Mouse (Mus musculus): ENCODE data around the gene Flii. TPM values are rescaled to one million over a fixed set of nuclear protein-coding genes. Genes with fewer than 3 reads are reported as not detected.

The Flii gene
- total RNA-seq (2012; rRNA removed) (99.3 and 112 TPM in 2 replicates), total RNA-seq (2014; rRNA removed) (43.9 and 49.5 TPM in 2 replicates), polyA plus RNA-seq (2012; ENCODE audit: insufficient read length, low read depth) (71.4 and 88.6 TPM in 2 replicates)

- TF ChIP-seq SIN3A (IDR thresholded peaks at IDR 0.05; ENCODE audit: low read length) (peak; percentile 65), TCF12 (IDR thresholded peaks at IDR 0.05; ENCODE audit: low read depth, low read length) (peak; percentile 62; the same call in 1 of the 2 replicates), ZMIZ1 (IDR thresholded peaks at IDR 0.05; ENCODE audit: low read depth, low read length) (no peak), POLR2A (IDR thresholded peaks at IDR 0.05; ENCODE audit: low read depth, low read length) (peak; percentile 86), TBP (conservative IDR thresholded peaks at IDR 0.05; ENCODE audit: low read depth, low read length) (no peak), ELF1 (IDR thresholded peaks at IDR 0.05; ENCODE audit: low read depth, low read length) (peak; percentile 87), MXI1 (IDR thresholded peaks at IDR 0.05; ENCODE audit: low read depth, low read length) (peak; percentile 77), ZC3H11A (IDR thresholded peaks at IDR 0.05; ENCODE audit: low read depth, low read length) (no peak), IRF4 (IDR thresholded peaks at IDR 0.05; ENCODE audit: low read depth, low read length) (no peak), ZNF384 (IDR thresholded peaks at IDR 0.05; ENCODE audit: low read depth, low read length) (no peak), ZKSCAN1 (IDR thresholded peaks at IDR 0.05; ENCODE audit: borderline replicate concordance, low read depth, low read length) (no peak), MAZ (IDR thresholded peaks at IDR 0.05; ENCODE audit: low read depth, low read length) (peak; percentile 62), JUN (IDR thresholded peaks at IDR 0.05; ENCODE audit: insufficient read depth, low read depth, low read length) (no peak), MAX (IDR thresholded peaks at IDR 0.05; ENCODE audit: low read length) (no peak), E2F4 (IDR thresholded peaks at IDR 0.05; ENCODE audit: insufficient replicate concordance, low read depth, low read length) (no peak), EP300 (IDR thresholded peaks at IDR 0.05; ENCODE audit: low read length) (no peak), CTCF (conservative IDR thresholded peaks at IDR 0.05 in 1 of 2, IDR thresholded peaks at IDR 0.05 in 1 of 2; ENCODE audit: low read depth in 2 of 2, low read length in 2 of 2) (peak in 1 of 2 experiments; percentile 76; a peak in 2 of 4 replicates), UBTF (IDR thresholded peaks at IDR 0.05; ENCODE audit: low read depth, low read length) (peak; percentile 83; the same call in 1 of the 2 replicates), USF1 (IDR thresholded peaks at IDR 0.05; ENCODE audit: low read depth, low read length) (no peak), HCFC1 (IDR thresholded peaks at IDR 0.05; ENCODE audit: low read depth, low read length) (peak; percentile 18; the same call in 1 of the 2 replicates), USF2 (conservative IDR thresholded peaks at IDR 0.05; ENCODE audit: low read depth, low read length) (no peak), RCOR1 (conservative IDR thresholded peaks at IDR 0.05; ENCODE audit: low read depth, low read length) (no peak), SMC3 (IDR thresholded peaks at IDR 0.05; ENCODE audit: low read depth, low read length) (peak; percentile 40), RAD21 (IDR thresholded peaks at IDR 0.05; ENCODE audit: low read depth, low read length) (no peak; the same call in 1 of the 2 replicates), CHD1 (IDR thresholded peaks at IDR 0.05; ENCODE audit: low read depth, low read length) (no peak), GABPA (IDR thresholded peaks at IDR 0.05; ENCODE audit: insufficient replicate concordance, low read depth, low read length) (no peak), NRF1 (IDR thresholded peaks at IDR 0.05; ENCODE audit: low read depth, low read length) (peak; percentile 55), MYC (IDR thresholded peaks at IDR 0.05; ENCODE audit: low read depth, low read length) (peak; percentile 34; the same call in 1 of the 2 replicates), MAFK (IDR thresholded peaks at IDR 0.05; ENCODE audit: insufficient replicate concordance, low read length) (no peak), MEF2A (IDR thresholded peaks at IDR 0.05; ENCODE audit: borderline replicate concordance, low read depth, low read length) (0 out of 2 replicates have a peak, but pooled peaks have one; percentile 21), POLR2AphosphoS2 (IDR thresholded peaks at IDR 0.05; ENCODE audit: low read depth, low read length) (no peak), KAT2A (IDR thresholded peaks at IDR 0.05; ENCODE audit: insufficient replicate concordance, low read length) (no peak), BHLHE40 (IDR thresholded peaks at IDR 0.05; ENCODE audit: low read depth, low read length) (no peak), NELFE (IDR thresholded peaks at IDR 0.05; ENCODE audit: low read depth, low read length) (peak; percentile 72; the same call in 1 of the 2 replicates), PAX5 (IDR thresholded peaks at IDR 0.05; ENCODE audit: low read length) (no peak), CHD2 (IDR thresholded peaks at IDR 0.05; ENCODE audit: low read length) (no peak; the same call in 1 of the 2 replicates), JUND (conservative IDR thresholded peaks at IDR 0.05; ENCODE audit: low read depth, low read length) (no peak), ETS1 (conservative IDR thresholded peaks at IDR 0.05; ENCODE audit: low read depth, low read length) (no peak)
- in situ Hi-C loops (cut with MboI; ENCODE audit: low pct_ligation_motif_present, low pct_unique_long_range_greater_than_20kb, low sequenced_read_pairs) (no loop called here), dilution Hi-C loops (cut with MboI; ENCODE audit: extremely low pct_ligation_motif_present, extremely low pct_unique_long_range_greater_than_20kb, low sequenced_read_pairs) (no loop called here)
- H3K27me3 ChIP-seq (replicated peaks): no peaks in the 10 kb centered on the region
- peak; percentile 71 for DNase-seq (ENCODE audit: extremely low read depth)
- H3K36me3 ChIP-seq (replicated peaks in 1 of 2; ENCODE audit: control insufficient read depth in 1 of 2, insufficient read depth in 1 of 2, low read length in 1 of 2): peaks cover 43 to 54% of the 10 kb centered on the region in 2 experiments
- H3K9me3 ChIP-seq (replicated peaks; ENCODE audit: low read length): no peaks in the 10 kb centered on the region
- peaks cover 6% of the 10 kb centered on the region; the same call in 1 of the 2 replicates for H3K79me2 ChIP-seq (replicated peaks; ENCODE audit: control insufficient read depth, extremely low read depth, insufficient read depth, poor library complexity, severe bottlenecking)
- H3K4me1 ChIP-seq (ENCODE audit: control insufficient read depth in 1 of 2, insufficient read depth in 2 of 2): peaks cover 11 to 39% of the 10 kb centered on the region in 2 experiments
- peak within 1 kb of the TSS; percentile 83 for H3K9ac ChIP-seq (ENCODE audit: insufficient read depth, low read depth)
- H3K4me2 ChIP-seq (ENCODE audit: insufficient read depth, low read depth, poor library complexity, severe bottlenecking): peak within 1 kb of the TSS; percentile 83
- peak within 1 kb of the TSS; percentile 60 for H3K27ac ChIP-seq (ENCODE audit: insufficient read depth, low read depth)
- peak within 1 kb of the TSS; percentile 57 to 96 (median 72) for H3K4me3 ChIP-seq (replicated peaks in 1 of 3; ENCODE audit: low read depth in 2 of 3, low read length in 2 of 3, poor library complexity in 1 of 3)
These were observed at the start of gene Flii for GRCm38 (mm10) chr11:60726601-60727391. TSS of gene Flii (minus strand) at chr11:60727263.
